Mouse (Mus musculus) MEL (cell line): ENCODE data around the gene Kif5c.

Experiments
- CTCF ChIP-seq, 3 experiments: IDR thresholded peaks in 2 of 3; conservative IDR thresholded peaks in 1 of 3; 2 replicates each; pipeline ENCODE4 v1.5.1; 2011 to 2012; ENCODE audit warnings: low read length in 3 of 3, low read depth in 2 of 3, mild to moderate bottlenecking in 2 of 3, improper control_type of control experiment in 1 of 3, inconsistent platforms in 1 of 3, mixed read lengths in 1 of 3, moderate library complexity in 1 of 3; ENCODE audit not compliant: control insufficient read depth in 1 of 3, insufficient read depth in 1 of 3, poor library complexity in 1 of 3, severe bottlenecking in 1 of 3
- E2F4 ChIP-seq: IDR thresholded peaks from 2 replicates; pipeline ENCODE4 v1.6.1; 2011; ENCODE audit warnings: low read depth, low read length, improper control_type of control experiment, borderline replicate concordance
- MAX ChIP-seq: IDR thresholded peaks from 2 replicates; pipeline ENCODE4 v1.6.1; 2011; ENCODE audit warnings: low read length, improper control_type of control experiment
- MEF2A ChIP-seq: IDR thresholded peaks from 2 replicates; pipeline ENCODE4 v1.6.1; 2014; ENCODE audit warnings: low read depth, mild to moderate bottlenecking, inconsistent platforms, low read length, improper control_type of control experiment; ENCODE audit not compliant: poor library complexity, insufficient replicate concordance, severe bottlenecking; ENCODE audit errors: extremely low read depth
- POLR2A ChIP-seq, 2 experiments: IDR thresholded peaks; 2 replicates each; pipeline ENCODE4 v1.6.1; 2011 to 2012; ENCODE audit warnings: low read length in 2 of 2, mild to moderate bottlenecking in 2 of 2, control low read depth in 1 of 2, improper control_type of control experiment in 1 of 2, low read depth in 1 of 2, moderate library complexity in 1 of 2; ENCODE audit not compliant: control insufficient read depth in 1 of 2, insufficient read depth in 1 of 2, poor library complexity in 1 of 2
- ZMIZ1 ChIP-seq: IDR thresholded peaks from 2 replicates; pipeline ENCODE4 v1.6.1; 2012; ENCODE audit warnings: low read depth, mild to moderate bottlenecking, inconsistent platforms, low read length, improper control_type of control experiment, moderate library complexity
- ZNF384 ChIP-seq: IDR thresholded peaks from 2 replicates; pipeline ENCODE4 v1.6.1; 2012; ENCODE audit warnings: low read depth, mild to moderate bottlenecking, inconsistent platforms, low read length, improper control_type of control experiment

DNA sequence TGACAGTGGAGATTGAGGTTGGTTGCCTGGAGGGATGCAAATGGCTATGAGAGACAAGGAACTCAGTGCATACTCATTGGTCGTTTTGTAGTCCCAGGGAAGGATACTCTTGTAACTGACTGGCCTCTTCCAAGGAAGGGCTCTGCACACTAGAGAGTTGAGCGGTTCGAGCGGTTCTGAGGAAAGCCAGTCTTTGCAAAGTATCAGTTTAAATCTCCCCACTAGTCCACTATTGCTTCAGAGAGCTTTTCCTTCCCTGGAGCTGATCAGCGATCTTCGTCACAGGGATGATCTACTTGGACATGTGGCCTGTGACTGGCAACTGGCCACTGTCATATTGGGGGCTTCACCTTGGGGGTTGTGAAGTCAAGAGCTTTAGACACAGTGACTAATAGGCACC lies 28.5 kb downstream of the Kif5c start:
- no peak for TF ChIP-seq CTCF (IDR thresholded peaks at IDR 0.05 in 2 of 3, conservative IDR thresholded peaks at IDR 0.05 in 1 of 3; ENCODE audit: control insufficient read depth in 1 of 3, insufficient read depth in 1 of 3, low read depth in 2 of 3, low read length in 3 of 3, poor library complexity in 1 of 3, severe bottlenecking in 1 of 3)
- TF ChIP-seq E2F4, result no peak
- TF ChIP-seq MAX, result no peak
- no peak for TF ChIP-seq POLR2A (IDR thresholded peaks at IDR 0.05; ENCODE audit: control insufficient read depth in 1 of 2, insufficient read depth in 1 of 2, low read depth in 1 of 2, low read length in 2 of 2, poor library complexity in 1 of 2)
- no peak for TF ChIP-seq MEF2A
- TF ChIP-seq ZNF384, result no peak
- TF ChIP-seq ZMIZ1, result no peak
